Comparison of ENCODE assay signal across 22 mouse cellular contexts in the genomic region with DNA sequence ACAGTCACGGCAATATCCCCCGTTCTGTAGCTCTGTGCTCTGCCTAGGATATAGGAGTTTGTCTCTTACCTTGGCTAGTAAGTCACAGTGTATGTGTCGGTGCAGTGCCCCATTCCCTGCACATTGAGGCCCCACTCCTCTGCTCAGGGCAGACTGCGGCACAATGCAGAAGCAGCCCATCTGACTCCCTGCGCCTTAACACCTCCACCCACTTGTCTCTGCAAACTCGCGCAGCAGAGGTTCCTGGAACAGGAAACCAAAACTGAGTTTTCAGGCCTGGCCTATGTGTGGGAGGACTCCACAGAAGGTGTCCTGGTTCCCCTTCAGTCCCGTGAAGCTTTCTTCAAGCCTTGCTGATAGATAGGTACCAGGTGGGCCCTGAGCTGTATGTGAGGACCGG. TPM values are rescaled to one million over a fixed set of nuclear protein-coding genes. Genes with fewer than 3 reads are reported as not detected.
DNase-seq lines count a peak whose midpoint lies in the region; ATAC-seq and TF ChIP-seq lines count a peak whose summit lies in the region.
"Had no signal": no experiment of that assay in that cellular context is flagged by ENCODE, and none has a peak within 500 bp of the region (broad histone marks: within the 10 kb centered on the region; RNA-seq: fewer than 3 reads in every experiment).

No protein-coding gene starts in this region.

- no peak overlapping the region for H3K9ac ChIP-seq in hindbrain, postnatal 0 days (replicated peaks; ENCODE audit: low read length)
- H3K9ac ChIP-seq: limb, embryonic 13.5 days; liver, embryonic 15.5 days; neural tube, embryonic 12.5 days; stomach, embryonic 15.5 days had no signal

- H3K27me3 ChIP-seq in hindbrain, postnatal 0 days (ENCODE audit: insufficient read depth, low read length): no peaks in the 10 kb centered on the region
- H3K27me3 ChIP-seq: limb, embryonic 13.5 days; liver, embryonic 15.5 days; neural tube, embryonic 12.5 days; stomach, embryonic 15.5 days had no signal

- H3K27ac ChIP-seq in layer of hippocampus, adult 2 months: peak overlapping the region; percentile 84
- no peak overlapping the region for H3K27ac ChIP-seq in hindbrain, postnatal 0 days
- H3K27ac ChIP-seq: limb, embryonic 13.5 days; liver, embryonic 15.5 days; neural tube, embryonic 12.5 days; stomach, embryonic 15.5 days had no signal

- 91% methylated on average over 9 of the region's 9 CpGs for WGBS in hindbrain, postnatal 0 days

- peak; percentile 46 for ATAC-seq in activated CD4-positive, CD25-positive, alpha-beta regulatory T cell, adult 4 months
- ATAC-seq in inflammation-experienced regulatory T-cells, adult 6 months: peak; percentile 69
- no peak for ATAC-seq in hindbrain, postnatal 0 days

- H3K4me3 ChIP-seq in layer of hippocampus, adult 2 months: no peak overlapping the region
- H3K4me3 ChIP-seq in hindbrain, postnatal 0 days (ENCODE audit: low read length): no peak overlapping the region
- H3K4me3 ChIP-seq: limb, embryonic 13.5 days; liver, embryonic 15.5 days; megakaryocyte, embryonic 14.5 days; neural tube, embryonic 12.5 days; stomach, embryonic 15.5 days had no signal

- H3K9me3 ChIP-seq in hindbrain, postnatal 0 days (ENCODE audit: low read length): no peaks in the 10 kb centered on the region
- H3K9me3 ChIP-seq: G1E; limb, embryonic 13.5 days; liver, embryonic 15.5 days; megakaryocyte, embryonic 14.5 days; neural tube, embryonic 12.5 days; stomach, embryonic 15.5 days had no signal

- no peak overlapping the region for H3K4me2 ChIP-seq in hindbrain, postnatal 0 days (ENCODE audit: low read depth, low read length)
- H3K4me2 ChIP-seq: limb, embryonic 13.5 days; liver, embryonic 15.5 days; neural tube, embryonic 12.5 days; stomach, embryonic 15.5 days had no signal

- peak; percentile 55 to 56 for DNase-seq in layer of hippocampus, adult 2 months (ENCODE audit: low spot score in 2 of 2)
- no peak for DNase-seq in layer of hippocampus, postnatal 14 days (ENCODE audit: low spot score in 2 of 2)
- DNase-seq in right cerebral cortex, postnatal 10 days (ENCODE audit: low spot score in 2 of 2): peak; percentile 43 to 52
- no peak for DNase-seq in gastrocnemius, adult 18-20 months (ENCODE audit: low spot score)
- no peak for DNase-seq in hindbrain, postnatal 0 days (ENCODE audit: low spot score)
- DNase-seq: adrenal gland, adult 2 months; B cell, adult 2 months; cerebellum, adult 18-20 months; kidney, postnatal 10 days; lung, postnatal 10 days; spleen, adult 18-20 months; thymus, postnatal 25 days had no signal

- no peak for TF ChIP-seq CTCF in layer of hippocampus, adult 2 months (conservative IDR thresholded peaks at IDR 0.05)
- no peak for TF ChIP-seq CTCF in hindbrain, postnatal 0 days (IDR thresholded peaks at IDR 0.05; ENCODE audit: low read depth)

- no peaks in the 10 kb centered on the region for H3K4me1 ChIP-seq in hindbrain, postnatal 0 days (ENCODE audit: insufficient read depth, low read length)
- H3K4me1 ChIP-seq: limb, embryonic 13.5 days; liver, embryonic 15.5 days; megakaryocyte, embryonic 14.5 days; neural tube, embryonic 12.5 days; stomach, embryonic 15.5 days had no signal

- no peaks in the 10 kb centered on the region for H3K36me3 ChIP-seq in hindbrain, postnatal 0 days (ENCODE audit: insufficient read depth, low read length)
- H3K36me3 ChIP-seq: G1E; limb, embryonic 13.5 days; liver, embryonic 15.5 days; neural tube, embryonic 12.5 days; stomach, embryonic 15.5 days had no signal

RNA-seq across cellular contexts. Expression of gene Tub, which starts 41.1 kb away (rescaled TPM):
- 100 to 1,000 TPM; 179 to 198 TPM for total RNA-seq in layer of hippocampus, adult 2 months (2021)
- 100 to 1,000 TPM; 143 to 153 TPM for total RNA-seq in layer of hippocampus, postnatal 14 days (2021)
- polyA plus RNA-seq in activated CD4-positive, CD25-positive, alpha-beta regulatory T cell, adult 4 months (2017; shearing (Covaris generic)): under 1 TPM; 0.24 to 0.29 TPM
- polyA plus RNA-seq in inflammation-experienced regulatory T-cells, adult 6 months (2017; shearing (Covaris generic)): under 1 TPM; 0.26 to 0.55 (median 0.52) TPM
- under 1 TPM; 0.30 to 0.59 TPM for total RNA-seq in gastrocnemius, adult 18-20 months (2021)
- 134 and 142 TPM in 2 replicates for total RNA-seq in hindbrain, postnatal 0 days (2014; rRNA removed)
- polyA plus RNA-seq in hindbrain, postnatal 0 days (2015; fragmentation: Nextera tagmentation; extraction: Ambion mirVana): 29.7 and 32.7 TPM in 2 replicates
- total RNA-seq: common myeloid progenitor, adult 5-6 weeks; hematopoietic stem cell, adult 5-6 weeks had no signal
- polyA plus RNA-seq: G1E had no signal

RNA-seq across cellular contexts. Expression of gene Eif3f, which starts 57.0 kb away (rescaled TPM):
- 100 to 1,000 TPM in 1 of 2 experiments, 10 to 100 TPM in 1; 95.6 to 101 TPM for total RNA-seq in layer of hippocampus, adult 2 months (2021)
- total RNA-seq in layer of hippocampus, postnatal 14 days (2021): 10 to 100 TPM; 96.9 to 100.0 TPM
- 10 to 100 TPM; 34.6 to 48.4 TPM for polyA plus RNA-seq in activated CD4-positive, CD25-positive, alpha-beta regulatory T cell, adult 4 months (2017; shearing (Covaris generic))
- polyA plus RNA-seq in inflammation-experienced regulatory T-cells, adult 6 months (2017; shearing (Covaris generic)): 10 to 100 TPM; 29.7 to 43.3 (median 34.1) TPM
- total RNA-seq in gastrocnemius, adult 18-20 months (2021): 100 to 1,000 TPM; 119 TPM
- total RNA-seq in hindbrain, postnatal 0 days (2014; rRNA removed): 127 and 128 TPM in 2 replicates
- 79.1 and 80.0 TPM in 2 replicates for polyA plus RNA-seq in hindbrain, postnatal 0 days (2015; fragmentation: Nextera tagmentation; extraction: Ambion mirVana)

Comparison
In these comparisons a context has a peak if more than half of its experiments do, and no peak if none do; other contexts are left out.
1. DNase-seq: peak in layer of hippocampus, adult 2 months (2 of 2) and right cerebral cortex, postnatal 10 days (2 of 2); none in layer of hippocampus, postnatal 14 days (0 of 2), gastrocnemius, adult 18-20 months (single experiment) and hindbrain, postnatal 0 days (single experiment).
2. RNA of gene Tub, which starts 41.1 kb away (total RNA-seq): 179 to 198 TPM in layer of hippocampus, adult 2 months, 143 to 153 TPM in layer of hippocampus, postnatal 14 days and 134 to 142 TPM in hindbrain, postnatal 0 days; 0.30 to 0.59 TPM in gastrocnemius, adult 18-20 months; every median in the first group is over 10 times any median in the second.